Mouse (Mus musculus) heart, adult 2 months (tissue): ENCODE measurements at regions not wholly inside any gene's neighbourhood (a gene's known extent, or its start where the extent isn't known, plus 50 kb on each side); places are given as distances from the start of the nearest gene placed in this dataset.

Experiments used
- CTCF ChIP-seq: fragments of 200-600 bp; IDR thresholded peaks from 2 replicates; pipeline ENCODE4 v1.8.1; 2022; ENCODE audit warnings: antibody characterized with exemption, mild to moderate bottlenecking, moderate library complexity
- POLR2A ChIP-seq: fragments of 200-500 bp; IDR thresholded peaks from 2 replicates; pipeline ENCODE4 v1.6.1; 2011; ENCODE audit warnings: mild to moderate bottlenecking, low read depth, low read length, control low read depth; ENCODE audit not compliant: insufficient read depth

GRCm38 (mm10) chr12:104560934-104561565, 87.9 kb upstream of the Gsc start:
- TF ChIP-seq CTCF (no peak), POLR2A (no peak)
